Mouse (Mus musculus) monocyte, adult 2 months (primary cell): ENCODE data around the gene Invs.

Experiments
- DNase-seq, 2 experiments: peaks; one replicate each; pipeline ENCODE4 v3.0.0; 2022; ENCODE audit warnings: low spot score in 2 of 2, low read depth in 1 of 2

Invs gene

DNA sequence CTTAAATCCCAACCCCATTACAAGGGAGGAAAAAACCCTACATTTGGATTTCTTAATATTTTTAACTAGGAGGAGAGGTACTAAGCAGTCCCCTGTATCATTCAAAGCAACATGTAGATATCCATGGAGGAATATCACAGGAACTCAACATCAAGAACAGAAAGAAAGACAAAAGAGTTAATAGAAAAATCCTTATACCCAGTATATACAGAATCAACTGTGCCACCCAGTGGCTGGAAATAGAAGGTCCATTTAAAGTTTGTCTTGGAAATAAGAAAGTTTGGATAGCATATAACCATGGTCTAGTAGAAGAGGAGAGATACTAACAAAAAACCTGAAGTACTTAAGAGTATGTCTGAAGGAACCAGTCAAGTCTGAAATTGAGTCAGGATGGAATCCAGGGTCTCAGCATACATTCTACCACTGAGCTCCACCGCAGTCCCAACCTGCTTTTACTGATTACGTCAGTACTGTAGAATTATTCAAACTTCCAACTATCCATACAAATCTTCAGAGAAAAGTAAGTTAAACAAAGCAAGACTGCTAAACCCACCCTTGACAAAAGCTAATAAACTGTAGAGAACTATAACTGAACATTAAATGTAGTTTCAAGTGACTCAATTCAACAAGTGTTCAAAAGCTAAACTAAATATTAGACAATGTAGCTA lies 174.7 kb downstream of the Invs start:
- no peak for DNase-seq

- DNase-seq, result no peak
Observed at GRCm38 (mm10) chr4:48458436-48458835, 178.9 kb downstream of the Invs start.

GRCm38 (mm10) chr4:48461060-48461459 lies 181.5 kb downstream of the Invs start:
- DNase-seq, result no peak

GRCm38 (mm10) chr4:48470977-48471376 lies 191.4 kb downstream of the Invs start:
- no peak for DNase-seq

DNA sequence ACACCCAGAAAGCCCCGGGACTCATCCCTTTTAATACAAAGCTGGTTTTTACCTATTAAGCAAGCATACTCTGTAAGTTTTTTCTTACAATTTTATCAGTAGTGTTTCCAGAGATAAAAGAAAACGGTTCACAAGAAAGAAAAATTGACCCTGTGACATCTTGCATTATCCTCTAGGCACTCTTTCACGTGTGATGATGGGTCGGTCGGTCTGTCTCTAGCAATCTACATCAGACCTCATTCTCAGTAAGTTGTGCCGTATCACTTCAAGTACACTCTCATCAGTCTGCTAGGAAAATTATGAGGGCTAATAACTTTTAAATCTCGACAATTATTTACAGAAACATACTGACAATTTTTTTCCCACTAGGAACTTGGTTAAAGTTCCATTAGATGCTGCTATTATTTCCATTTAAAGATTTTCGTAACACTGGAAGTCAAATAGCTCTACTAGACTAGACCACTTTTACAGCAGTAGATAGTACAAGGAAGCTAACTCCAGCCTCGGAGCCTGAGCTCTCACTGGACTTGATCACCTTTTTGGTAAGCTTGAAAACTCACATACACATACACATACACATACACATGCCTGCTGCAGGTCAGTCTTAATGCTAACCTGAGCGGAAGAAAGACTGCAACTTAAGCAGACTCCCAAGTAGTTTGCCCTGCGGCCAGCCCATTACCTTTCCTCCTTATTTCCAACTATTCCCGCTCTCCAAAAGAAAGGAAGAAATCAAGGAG lies 192.7 kb downstream of the Invs start:
- DNase-seq, result no peak

DNA sequence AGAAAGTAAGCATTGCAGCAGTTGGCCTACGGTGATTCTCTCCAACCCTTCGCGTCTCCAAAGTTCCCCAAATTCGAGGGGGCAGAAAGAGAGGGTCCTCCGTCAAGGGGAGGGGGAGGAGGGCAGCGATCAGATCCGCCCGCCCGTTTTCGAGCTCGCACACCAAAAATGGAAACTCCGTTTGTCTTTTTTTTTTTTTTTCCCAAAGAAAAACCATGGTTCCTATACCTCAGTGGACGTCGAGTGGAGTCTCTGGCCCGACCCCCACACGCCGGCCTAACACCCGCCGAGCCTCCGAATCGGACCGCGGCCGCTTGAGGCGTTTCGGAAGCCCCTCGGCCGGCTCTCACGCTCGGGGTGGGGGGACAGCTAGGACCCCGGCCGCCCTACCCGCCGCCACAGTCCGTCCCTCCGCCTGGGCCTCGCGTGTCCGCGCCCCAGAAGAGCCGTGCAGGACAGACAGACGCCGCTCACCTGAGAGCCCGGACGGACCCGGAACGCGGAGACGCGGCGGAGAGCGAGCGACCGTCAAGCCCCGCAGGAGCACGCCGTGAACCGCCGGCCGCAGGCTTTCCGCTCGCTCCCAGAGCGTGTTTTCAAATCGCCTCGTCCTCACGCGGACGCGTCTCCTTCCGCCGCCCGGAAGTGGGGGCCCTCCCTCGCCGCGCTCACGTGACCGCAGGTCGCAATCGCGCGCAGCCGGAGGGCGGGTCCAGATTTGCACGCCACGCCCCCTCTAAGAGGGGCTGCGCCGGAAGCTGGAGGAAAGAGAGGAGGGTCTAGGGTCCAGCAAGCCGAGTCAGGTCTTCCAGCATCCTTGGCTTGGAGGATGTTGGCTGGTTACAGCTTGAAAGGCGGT lies 193.5 kb downstream of the Invs start, which contains the start of gene Tex10:
Tex10 (minus strand) TSS at position 668 of the 859 bp plus-strand sequence.
- peak; percentile 58 to 79 for DNase-seq

DNA sequence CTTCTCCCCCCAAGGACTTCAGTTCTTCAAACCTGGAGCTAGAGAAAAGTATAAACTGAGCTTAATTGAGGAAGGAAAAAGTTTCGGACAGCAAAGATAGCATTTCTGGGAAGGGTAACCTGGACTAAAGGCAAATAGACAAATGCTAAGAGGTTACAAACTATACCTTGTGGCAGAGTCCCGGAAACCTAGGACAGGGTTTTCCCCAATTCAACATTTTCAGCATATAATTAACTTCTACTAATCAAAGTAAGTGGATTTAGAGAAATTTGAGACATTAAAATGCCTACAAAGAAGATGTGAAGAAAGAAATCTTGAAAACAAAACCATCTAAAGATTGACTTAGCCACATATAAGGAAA lies 194.1 kb downstream of the Invs start:
- no peak for DNase-seq

DNA sequence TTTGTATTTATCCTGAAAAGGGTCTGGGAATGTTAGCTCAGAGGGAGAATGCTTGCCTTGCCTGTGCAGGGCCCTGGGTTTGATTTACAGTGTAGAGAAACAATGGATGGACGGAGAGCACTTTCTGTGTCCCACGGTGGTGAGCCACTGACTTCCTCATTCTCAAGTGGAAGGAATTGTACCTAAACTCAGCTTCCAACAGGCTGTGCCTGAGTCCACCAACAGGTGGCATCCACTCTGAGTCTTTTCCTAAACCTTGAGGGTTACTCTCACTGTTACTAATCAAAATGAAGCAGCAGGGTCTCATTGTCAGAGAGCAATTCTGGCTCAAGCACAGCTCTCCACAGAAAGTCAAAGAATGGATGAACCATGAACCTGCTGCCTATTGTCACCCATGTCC lies 201.7 kb downstream of the Invs start:
- peak; percentile 3 to 7 for DNase-seq
